Mouse (Mus musculus): ENCODE data around the gene Lkaaear1. TPM values are rescaled to one million over a fixed set of nuclear protein-coding genes. Genes with fewer than 3 reads are reported as not detected.

Gene Lkaaear1
- total and polyA plus RNA-seq, 3 experiments, result not detected

DNA sequence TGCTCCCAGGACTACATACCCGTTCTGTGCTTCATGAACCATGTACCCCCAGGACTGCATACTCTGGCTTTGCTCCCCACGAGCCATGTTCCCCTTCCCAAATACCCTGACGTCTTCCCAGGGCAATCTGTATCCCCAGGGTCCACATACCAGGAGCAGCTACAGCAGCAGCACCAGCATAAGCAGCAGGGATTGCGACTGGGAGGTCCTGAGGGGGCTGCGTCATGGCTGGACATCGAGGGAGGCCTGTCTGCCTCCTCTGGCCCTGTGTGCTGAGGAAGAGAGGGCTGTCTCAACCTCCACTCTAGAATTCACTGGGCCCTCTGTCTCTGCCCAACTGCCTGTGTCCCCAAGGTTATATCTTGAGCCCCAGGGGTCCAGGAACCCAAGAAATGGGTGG lies 7.2 kb downstream of the Lkaaear1 start:
- no peak overlapping the region for H3K9ac ChIP-seq (ENCODE audit: insufficient read depth, low read depth)
- peaks cover 36 to 57% of the 10 kb centered on the region in 2 experiments for H3K36me3 ChIP-seq (replicated peaks in 1 of 2; ENCODE audit: control insufficient read depth in 1 of 2, insufficient read depth in 1 of 2, low read length in 1 of 2)
- peaks cover 20% of the 10 kb centered on the region for H3K79me2 ChIP-seq (replicated peaks; ENCODE audit: control insufficient read depth, extremely low read depth, insufficient read depth, poor library complexity, severe bottlenecking)
- no peaks in the 10 kb centered on the region for H3K9me3 ChIP-seq (replicated peaks; ENCODE audit: low read length)
- H3K4me1 ChIP-seq (ENCODE audit: control insufficient read depth in 1 of 2, insufficient read depth in 2 of 2), result peaks cover 28 to 59% of the 10 kb centered on the region in 2 experiments
- TF ChIP-seq BHLHE40 (IDR thresholded peaks at IDR 0.05; ENCODE audit: low read depth, low read length), result no peak
- TF ChIP-seq USF1 (IDR thresholded peaks at IDR 0.05; ENCODE audit: low read depth, low read length), result no peak
- TF ChIP-seq MEF2A (IDR thresholded peaks at IDR 0.05; ENCODE audit: borderline replicate concordance, low read depth, low read length), result no peak
- TF ChIP-seq MAX (IDR thresholded peaks at IDR 0.05; ENCODE audit: low read length), result no peak
- TF ChIP-seq ELF1 (IDR thresholded peaks at IDR 0.05; ENCODE audit: low read depth, low read length), result no peak
- no peak for TF ChIP-seq CTCF (conservative IDR thresholded peaks at IDR 0.05 in 1 of 2, IDR thresholded peaks at IDR 0.05 in 1 of 2; ENCODE audit: low read depth in 2 of 2, low read length in 2 of 2)
- no peak for TF ChIP-seq GABPA (IDR thresholded peaks at IDR 0.05; ENCODE audit: insufficient replicate concordance, low read depth, low read length)
- no peak for TF ChIP-seq SMC3 (IDR thresholded peaks at IDR 0.05; ENCODE audit: low read depth, low read length)
- TF ChIP-seq E2F4 (IDR thresholded peaks at IDR 0.05; ENCODE audit: insufficient replicate concordance, low read depth, low read length), result no peak
- no peak for TF ChIP-seq JUND (conservative IDR thresholded peaks at IDR 0.05; ENCODE audit: low read depth, low read length)
- TF ChIP-seq SIN3A (IDR thresholded peaks at IDR 0.05; ENCODE audit: low read length), result no peak
- TF ChIP-seq JUN (IDR thresholded peaks at IDR 0.05; ENCODE audit: insufficient read depth, low read depth, low read length), result no peak
- no peak for TF ChIP-seq HCFC1 (IDR thresholded peaks at IDR 0.05; ENCODE audit: low read depth, low read length)
- TF ChIP-seq MAFK (IDR thresholded peaks at IDR 0.05; ENCODE audit: insufficient replicate concordance, low read length), result no peak
- no peak for TF ChIP-seq NRF1 (IDR thresholded peaks at IDR 0.05; ENCODE audit: low read depth, low read length)
- no peak for TF ChIP-seq RCOR1 (conservative IDR thresholded peaks at IDR 0.05; ENCODE audit: low read depth, low read length)
- TF ChIP-seq POLR2AphosphoS2 (IDR thresholded peaks at IDR 0.05; ENCODE audit: low read depth, low read length), result no peak
- DNase-seq (ENCODE audit: extremely low read depth), result no peak
- H3K4me2 ChIP-seq (ENCODE audit: insufficient read depth, low read depth, poor library complexity, severe bottlenecking), result no peak overlapping the region
- H3K27me3 ChIP-seq (replicated peaks), result no peaks in the 10 kb centered on the region
- dilution Hi-C loops (cut with MboI; ENCODE audit: extremely low pct_ligation_motif_present, extremely low pct_unique_long_range_greater_than_20kb, low sequenced_read_pairs) (no loop called here), in situ Hi-C loops (cut with MboI; ENCODE audit: low pct_ligation_motif_present, low pct_unique_long_range_greater_than_20kb, low sequenced_read_pairs) (loop anchor here (10.0 kb wide), 2 partner anchors 76 to 286 kb away; no protein-coding TSS in a partner anchor)
- no peak overlapping the region for H3K27ac ChIP-seq (ENCODE audit: insufficient read depth, low read depth)
- H3K4me3 ChIP-seq (replicated peaks in 1 of 3; ENCODE audit: low read depth in 2 of 3, low read length in 2 of 3, poor library complexity in 1 of 3), result peak overlapping the region in 1 of 3 experiments; percentile 71

DNA sequence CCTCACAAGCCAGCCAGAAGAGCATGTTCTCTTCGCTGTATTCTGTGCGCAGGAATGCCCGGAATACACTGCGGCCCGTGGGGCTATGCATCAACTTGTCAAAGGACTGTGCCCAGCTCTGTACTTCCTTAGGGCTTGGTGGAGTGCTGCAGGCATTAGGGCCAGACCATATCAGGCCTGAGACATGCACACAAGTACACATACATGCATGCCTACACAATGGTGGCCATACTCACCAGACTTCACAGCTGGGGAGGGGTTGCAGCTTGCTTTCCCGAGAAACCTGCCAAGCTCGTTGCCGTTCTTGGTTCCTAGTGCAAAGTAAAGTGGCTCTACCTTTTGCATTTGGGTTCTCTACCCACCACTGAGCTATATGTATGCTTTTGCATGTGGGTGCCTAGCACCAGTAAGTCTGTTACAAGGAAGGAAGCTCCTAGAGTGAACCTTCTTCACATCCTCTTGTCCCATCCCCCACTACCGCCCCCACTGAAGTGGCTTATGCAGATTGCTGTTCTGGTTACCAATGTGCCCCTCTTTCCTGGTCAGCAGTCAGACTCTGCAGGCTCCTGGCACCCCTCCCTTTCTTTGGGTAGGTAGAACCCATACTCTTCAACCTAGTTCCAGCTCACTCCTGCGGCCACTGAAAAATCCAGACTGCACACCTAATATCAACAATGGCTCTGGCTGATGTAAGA lies 8.6 kb downstream of the Lkaaear1 start:
- dilution Hi-C loops (cut with MboI; ENCODE audit: extremely low pct_ligation_motif_present, extremely low pct_unique_long_range_greater_than_20kb, low sequenced_read_pairs) (no loop called here), in situ Hi-C loops (cut with MboI; ENCODE audit: low pct_ligation_motif_present, low pct_unique_long_range_greater_than_20kb, low sequenced_read_pairs) (loop anchor here (10.0 kb wide), 2 partner anchors 75 to 285 kb away; no protein-coding TSS in a partner anchor)
- no peak for TF ChIP-seq USF1 (IDR thresholded peaks at IDR 0.05; ENCODE audit: low read depth, low read length)
- no peak for TF ChIP-seq GABPA (IDR thresholded peaks at IDR 0.05; ENCODE audit: insufficient replicate concordance, low read depth, low read length)
- TF ChIP-seq KAT2A (IDR thresholded peaks at IDR 0.05; ENCODE audit: insufficient replicate concordance, low read length), result no peak
- no peak for TF ChIP-seq ZC3H11A (IDR thresholded peaks at IDR 0.05; ENCODE audit: low read depth, low read length)
- no peak for TF ChIP-seq MEF2A (IDR thresholded peaks at IDR 0.05; ENCODE audit: borderline replicate concordance, low read depth, low read length)
- TF ChIP-seq ZNF384 (IDR thresholded peaks at IDR 0.05; ENCODE audit: low read depth, low read length), result no peak
- Histone ChIP-seq H3K4me3 (replicated peaks in 1 of 3; ENCODE audit: low read depth in 2 of 3, low read length in 2 of 3, poor library complexity in 1 of 3) (peak overlapping the region in 1 of 3 experiments; percentile 21), H3K36me3 (replicated peaks in 1 of 2; ENCODE audit: control insufficient read depth in 1 of 2, insufficient read depth in 1 of 2, low read length in 1 of 2) (peaks cover 36 to 71% of the 10 kb centered on the region in 2 experiments), H3K27ac (ENCODE audit: insufficient read depth, low read depth) (peak overlapping the region; percentile 71), H3K4me2 (ENCODE audit: insufficient read depth, low read depth, poor library complexity, severe bottlenecking) (no peak overlapping the region), H3K9ac (ENCODE audit: insufficient read depth, low read depth) (no peak overlapping the region), H3K9me3 (replicated peaks; ENCODE audit: low read length) (no peaks in the 10 kb centered on the region), H3K4me1 (ENCODE audit: control insufficient read depth in 1 of 2, insufficient read depth in 2 of 2) (peaks cover 27 to 65% of the 10 kb centered on the region in 2 experiments), H3K79me2 (replicated peaks; ENCODE audit: control insufficient read depth, extremely low read depth, insufficient read depth, poor library complexity, severe bottlenecking) (peaks cover 20% of the 10 kb centered on the region), H3K27me3 (replicated peaks) (no peaks in the 10 kb centered on the region)
- DNase-seq (ENCODE audit: extremely low read depth), result no peak

All from CH12.LX (cell line).